Mouse (Mus musculus): ENCODE results near the gene C9. TPM values are rescaled to one million over a fixed set of nuclear protein-coding genes. Genes with fewer than 3 reads are reported as not detected.

The C9 gene
- polyA plus RNA-seq, 1 experiment: not detected

DNA sequence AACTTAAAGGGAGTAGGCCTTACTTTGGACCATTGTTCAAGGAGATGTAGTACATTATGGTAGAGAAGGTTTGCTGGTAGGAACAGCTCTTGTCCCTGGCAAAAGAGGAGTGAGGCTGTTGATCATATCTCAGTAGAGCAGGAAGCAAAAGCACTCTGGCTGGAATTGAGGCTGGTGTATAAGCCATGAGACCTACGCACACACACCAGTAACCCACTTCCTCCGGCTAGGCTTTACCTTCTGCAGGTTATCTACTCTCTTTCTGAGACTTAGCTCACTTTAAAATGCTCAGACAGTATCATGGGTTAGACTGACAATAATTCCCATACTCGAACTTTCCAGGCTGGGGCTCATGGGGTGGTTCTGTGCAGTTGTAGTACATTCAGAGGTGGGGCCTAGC is 80.3 kb downstream of the C9 start:
- H3K27me3 ChIP-seq (ENCODE audit: control insufficient read depth, insufficient read depth, insufficient read length): peaks cover 10% of the 10 kb centered on the region
- H3K79me2 ChIP-seq (ENCODE audit: control insufficient read depth, insufficient read depth): no peaks in the 10 kb centered on the region
- no peak overlapping the region for H3K4me3 ChIP-seq
- no peak overlapping the region for H3K4me2 ChIP-seq (ENCODE audit: low read depth)
- TF ChIP-seq MYOD1 (IDR thresholded peaks at IDR 0.05; ENCODE audit: control insufficient read depth in 1 of 3, insufficient read length in 2 of 3, low read depth in 2 of 3): no peak
- no peak for TF ChIP-seq TCF3 (IDR thresholded peaks at IDR 0.05; ENCODE audit: insufficient read length, low read depth)
- no peak for TF ChIP-seq POLR2AphosphoS2 (IDR thresholded peaks at IDR 0.05; ENCODE audit: insufficient read length, low read depth)
- no peak for TF ChIP-seq REST (IDR thresholded peaks at IDR 0.05; ENCODE audit: insufficient read depth, insufficient read length)
- no peak for TF ChIP-seq SRF (IDR thresholded peaks at IDR 0.05; ENCODE audit: control insufficient read depth, insufficient read length, low read depth)
- no peak for TF ChIP-seq TCF12 (IDR thresholded peaks at IDR 0.05; ENCODE audit: insufficient read depth, poor library complexity, severe bottlenecking)
- TF ChIP-seq POLR2A (IDR thresholded peaks at IDR 0.05; ENCODE audit: insufficient read length, low read depth): no peak
- no peak for TF ChIP-seq E2F4 (IDR thresholded peaks at IDR 0.05; ENCODE audit: insufficient read depth)
- TF ChIP-seq MAX (IDR thresholded peaks at IDR 0.05; ENCODE audit: low read depth): no peak
- TF ChIP-seq MYOG (IDR thresholded peaks at IDR 0.05; ENCODE audit: control insufficient read depth in 1 of 3, insufficient read depth in 1 of 3, insufficient read length in 2 of 3, low read depth in 2 of 3): no peak
- no peak for TF ChIP-seq CEBPB (IDR thresholded peaks at IDR 0.05; ENCODE audit: insufficient read depth, poor library complexity, severe bottlenecking)
- no peak for TF ChIP-seq USF1 (IDR thresholded peaks at IDR 0.05; ENCODE audit: low read depth)
- no peak overlapping the region for H3ac ChIP-seq (ENCODE audit: control insufficient read depth, insufficient read length)
- no peaks in the 10 kb centered on the region for H3K36me3 ChIP-seq (ENCODE audit: control insufficient read depth, insufficient read depth)

DNA sequence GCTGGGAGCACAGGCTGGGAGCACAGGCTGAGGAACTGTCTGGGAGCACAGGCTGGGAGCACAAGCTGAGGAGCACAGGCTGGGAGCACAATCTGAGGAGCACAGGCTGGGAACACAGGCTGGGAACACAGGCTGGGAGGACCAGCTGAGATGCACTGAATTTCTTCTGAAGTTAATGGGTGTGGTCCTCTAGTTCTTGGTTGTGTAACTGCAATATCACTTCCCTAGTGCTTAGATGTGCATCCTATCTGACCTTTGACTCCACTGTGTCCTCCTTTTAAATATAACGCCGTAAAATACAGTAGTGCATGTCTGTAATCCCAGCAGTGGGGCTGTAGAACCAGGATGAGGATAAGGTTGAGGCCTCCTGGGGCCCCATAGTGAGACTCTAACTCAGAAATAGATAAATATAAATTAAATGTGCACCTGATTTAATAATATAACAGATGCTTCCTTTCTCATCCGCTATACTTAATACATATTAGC is 88.8 kb downstream of the C9 start:
- Histone ChIP-seq H3K4me3 (no peak overlapping the region), H3K36me3 (ENCODE audit: control insufficient read depth, insufficient read depth) (no peaks in the 10 kb centered on the region), H3K27me3 (ENCODE audit: control insufficient read depth, insufficient read depth, insufficient read length) (no peaks in the 10 kb centered on the region), H3K4me2 (ENCODE audit: low read depth) (no peak overlapping the region), H3K79me2 (ENCODE audit: control insufficient read depth, insufficient read depth) (no peaks in the 10 kb centered on the region), H3ac (ENCODE audit: control insufficient read depth, insufficient read length) (no peak overlapping the region)
- no peak for TF ChIP-seq REST (IDR thresholded peaks at IDR 0.05; ENCODE audit: insufficient read depth, insufficient read length)
- no peak for TF ChIP-seq SRF (IDR thresholded peaks at IDR 0.05; ENCODE audit: control insufficient read depth, insufficient read length, low read depth)
- no peak for TF ChIP-seq MYOD1 (IDR thresholded peaks at IDR 0.05; ENCODE audit: control insufficient read depth in 1 of 3, insufficient read length in 2 of 3, low read depth in 2 of 3)
- TF ChIP-seq USF1 (IDR thresholded peaks at IDR 0.05; ENCODE audit: low read depth): no peak
- TF ChIP-seq MAX (IDR thresholded peaks at IDR 0.05; ENCODE audit: low read depth): no peak
- no peak for TF ChIP-seq POLR2A (IDR thresholded peaks at IDR 0.05; ENCODE audit: insufficient read length, low read depth)

DNA sequence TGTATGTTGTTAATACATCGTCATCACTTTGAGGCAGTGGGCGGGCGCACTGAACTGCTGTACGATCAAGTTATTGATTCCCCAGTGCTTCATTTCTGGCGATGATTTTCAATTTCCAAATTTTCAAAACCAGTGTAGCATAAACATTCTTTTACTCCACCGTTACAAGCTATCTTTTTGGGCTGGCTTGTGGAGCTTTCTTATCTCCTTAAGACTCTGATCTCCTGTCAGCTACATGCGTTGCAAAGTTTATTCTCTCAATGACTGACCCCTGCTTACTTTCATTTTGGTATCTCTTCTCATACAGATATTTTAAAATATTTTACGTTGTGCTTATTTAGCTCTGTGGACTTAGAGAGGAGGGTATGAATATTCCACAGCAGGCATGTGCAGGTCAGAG is 89.5 kb downstream of the C9 start:
- Histone ChIP-seq H3K79me2 (ENCODE audit: control insufficient read depth, insufficient read depth) (no peaks in the 10 kb centered on the region), H3K27me3 (ENCODE audit: control insufficient read depth, insufficient read depth, insufficient read length) (no peaks in the 10 kb centered on the region), H3K36me3 (ENCODE audit: control insufficient read depth, insufficient read depth) (no peaks in the 10 kb centered on the region), H3ac (ENCODE audit: control insufficient read depth, insufficient read length) (no peak overlapping the region), H3K4me2 (ENCODE audit: low read depth) (no peak overlapping the region), H3K4me3 (no peak overlapping the region)
- no peak for TF ChIP-seq SRF (IDR thresholded peaks at IDR 0.05; ENCODE audit: control insufficient read depth, insufficient read length, low read depth)
- no peak for TF ChIP-seq MYOG (IDR thresholded peaks at IDR 0.05; ENCODE audit: control insufficient read depth in 1 of 3, insufficient read depth in 1 of 3, insufficient read length in 2 of 3, low read depth in 2 of 3)
- no peak for TF ChIP-seq MYOD1 (IDR thresholded peaks at IDR 0.05; ENCODE audit: control insufficient read depth in 1 of 3, insufficient read length in 2 of 3, low read depth in 2 of 3)
- no peak for TF ChIP-seq POLR2AphosphoS2 (IDR thresholded peaks at IDR 0.05; ENCODE audit: insufficient read length, low read depth)
- TF ChIP-seq REST (IDR thresholded peaks at IDR 0.05; ENCODE audit: insufficient read depth, insufficient read length): no peak
- TF ChIP-seq MAX (IDR thresholded peaks at IDR 0.05; ENCODE audit: low read depth): no peak
- no peak for TF ChIP-seq TCF3 (IDR thresholded peaks at IDR 0.05; ENCODE audit: insufficient read length, low read depth)
- TF ChIP-seq POLR2A (IDR thresholded peaks at IDR 0.05; ENCODE audit: insufficient read length, low read depth): no peak
- no peak for TF ChIP-seq USF1 (IDR thresholded peaks at IDR 0.05; ENCODE audit: low read depth)
- no peak for TF ChIP-seq TCF12 (IDR thresholded peaks at IDR 0.05; ENCODE audit: insufficient read depth, poor library complexity, severe bottlenecking)
- no peak for TF ChIP-seq CEBPB (IDR thresholded peaks at IDR 0.05; ENCODE audit: insufficient read depth, poor library complexity, severe bottlenecking)

DNA sequence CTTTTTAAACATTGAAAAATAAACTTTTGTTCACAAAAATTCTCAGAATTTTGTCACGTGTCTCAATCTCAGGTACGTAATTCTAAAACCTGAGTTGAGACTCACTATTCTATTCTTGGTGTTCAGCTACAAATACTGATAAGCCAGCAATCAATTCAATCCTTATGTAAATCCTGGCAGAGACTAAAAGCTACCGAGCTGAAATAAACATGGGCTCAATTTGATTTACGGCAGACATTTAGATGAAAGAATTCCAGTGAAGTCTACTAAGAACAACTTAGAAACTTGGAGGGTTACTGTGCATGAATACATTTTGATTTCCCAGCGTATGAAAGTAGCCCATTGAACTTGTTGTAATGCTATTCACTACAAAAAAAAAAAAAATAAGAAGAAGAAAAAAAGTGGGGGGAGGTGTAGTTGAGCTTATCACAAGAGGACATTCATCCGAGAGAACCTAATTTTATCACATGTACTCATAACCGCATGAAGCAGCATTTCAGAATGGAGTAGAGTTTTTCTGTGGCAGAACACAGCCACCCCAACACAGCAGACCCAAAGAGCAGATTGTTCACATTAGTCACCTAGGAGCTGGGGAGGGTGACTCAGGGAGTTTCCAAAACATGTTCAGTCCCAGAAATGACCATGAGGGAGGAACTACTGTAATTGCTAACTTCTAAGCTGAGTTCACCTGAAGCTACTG is 94.7 kb downstream of the C9 start:
- no peaks in the 10 kb centered on the region for H3K36me3 ChIP-seq (ENCODE audit: control insufficient read depth, insufficient read depth)
- H3K4me3 ChIP-seq: no peak overlapping the region
- no peaks in the 10 kb centered on the region for H3K27me3 ChIP-seq (ENCODE audit: control insufficient read depth, insufficient read depth, insufficient read length)
- H3K79me2 ChIP-seq (ENCODE audit: control insufficient read depth, insufficient read depth): no peaks in the 10 kb centered on the region
- H3K4me2 ChIP-seq (ENCODE audit: low read depth): peak overlapping the region; percentile 4
- no peak for TF ChIP-seq MYOD1 (IDR thresholded peaks at IDR 0.05; ENCODE audit: control insufficient read depth in 1 of 3, insufficient read length in 2 of 3, low read depth in 2 of 3)
- TF ChIP-seq POLR2A (IDR thresholded peaks at IDR 0.05; ENCODE audit: insufficient read length, low read depth): no peak
- no peak for TF ChIP-seq MYOG (IDR thresholded peaks at IDR 0.05; ENCODE audit: control insufficient read depth in 1 of 3, insufficient read depth in 1 of 3, insufficient read length in 2 of 3, low read depth in 2 of 3)
- TF ChIP-seq POLR2AphosphoS2 (IDR thresholded peaks at IDR 0.05; ENCODE audit: insufficient read length, low read depth): no peak
- TF ChIP-seq REST (IDR thresholded peaks at IDR 0.05; ENCODE audit: insufficient read depth, insufficient read length): no peak
- no peak for TF ChIP-seq MAX (IDR thresholded peaks at IDR 0.05; ENCODE audit: low read depth)
- TF ChIP-seq SRF (IDR thresholded peaks at IDR 0.05; ENCODE audit: control insufficient read depth, insufficient read length, low read depth): no peak
- TF ChIP-seq TCF12 (IDR thresholded peaks at IDR 0.05; ENCODE audit: insufficient read depth, poor library complexity, severe bottlenecking): no peak
- no peak for TF ChIP-seq TCF3 (IDR thresholded peaks at IDR 0.05; ENCODE audit: insufficient read length, low read depth)
- no peak for TF ChIP-seq E2F4 (IDR thresholded peaks at IDR 0.05; ENCODE audit: insufficient read depth)
- TF ChIP-seq CEBPB (IDR thresholded peaks at IDR 0.05; ENCODE audit: insufficient read depth, poor library complexity, severe bottlenecking): no peak
- TF ChIP-seq USF1 (IDR thresholded peaks at IDR 0.05; ENCODE audit: low read depth): no peak
- no peak overlapping the region for H3ac ChIP-seq (ENCODE audit: control insufficient read depth, insufficient read length)

Other genes with a start within 250 kb of the C9 start
- gene Dab2, start 145.5 kb upstream of the C9 start, polyA plus RNA-seq (2012; fragmentation: generic; extraction: Trizol): 9.8 TPM
- 129 TPM for gene Fyb, start 77.5 kb downstream of the C9 start, polyA plus RNA-seq (2012; fragmentation: generic; extraction: Trizol)

All from myocyte (in vitro differentiated cells).